Mouse (Mus musculus): Measurements from ENCODE around the gene Acbd3.

DNA sequence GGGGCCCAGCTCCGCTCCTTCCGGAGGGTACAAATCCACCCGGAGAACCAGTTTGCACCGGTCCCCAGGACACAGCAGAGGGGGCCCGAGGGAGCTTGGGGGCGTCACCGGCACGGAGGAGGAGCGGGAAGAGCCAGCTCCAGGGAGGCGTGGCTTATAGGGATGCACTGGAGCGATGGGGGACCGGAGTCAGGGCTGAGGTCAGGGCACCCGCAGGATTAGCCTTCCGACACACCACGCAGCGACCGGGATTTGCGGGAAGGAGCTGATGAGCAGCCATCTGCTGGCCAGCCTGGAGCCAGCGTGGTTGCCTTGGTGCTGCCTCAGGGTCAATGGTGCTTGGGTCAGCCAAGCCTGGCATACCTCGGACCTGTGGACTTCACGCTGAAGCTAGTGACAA lies 68.3 kb downstream of the Acbd3 start:
- TF ChIP-seq POLR2A (IDR thresholded peaks at IDR 0.05; ENCODE audit: control insufficient read depth, extremely low read depth, insufficient read depth, low read length, poor library complexity) (no peak), CTCF (IDR thresholded peaks at IDR 0.05; ENCODE audit: borderline replicate concordance, control insufficient read depth, extremely low read depth, insufficient read depth, low read length, poor library complexity) (no peak)

Measured in thymus, adult 2 months (tissue).